In genomic region chr10:129966232-129966631, GRCm38 (mm10) we compare ENCODE assay signal across 13 mouse cellular contexts. TPM values are rescaled to one million over a fixed set of nuclear protein-coding genes. Genes with fewer than 3 reads are reported as not detected.
"Had no signal": no experiment of that assay in that cellular context is flagged by ENCODE, and none has a peak within 500 bp of the region (broad histone marks: within the 10 kb centered on the region; RNA-seq: fewer than 3 reads in every experiment).

No protein-coding gene starts in this region.

RNA-seq across cellular contexts. Expression of gene Olfr819, which starts 0.8 kb away (rescaled TPM):
- total RNA-seq: neutrophil, adult 5-6 weeks had no signal
- polyA plus RNA-seq: neural tube, embryonic 14.5 days; neural tube, embryonic 15.5 days; small intestine, adult 2 months; spleen, adult 2 months; stomach, embryonic 14.5 days; stomach, embryonic 15.5 days; stomach, embryonic 16.5 days; stomach, postnatal 0 days; testis, adult 2 months; thymus, adult 2 months; thymus, postnatal 0 days; urinary bladder, adult 2 months had no signal

RNA-seq across cellular contexts. Expression of gene Olfr247, which starts 9.7 kb away (rescaled TPM):
- total RNA-seq: neutrophil, adult 5-6 weeks had no signal
- polyA plus RNA-seq: neural tube, embryonic 14.5 days; neural tube, embryonic 15.5 days; small intestine, adult 2 months; spleen, adult 2 months; stomach, embryonic 14.5 days; stomach, embryonic 15.5 days; stomach, embryonic 16.5 days; stomach, postnatal 0 days; testis, adult 2 months; thymus, adult 2 months; thymus, postnatal 0 days; urinary bladder, adult 2 months had no signal

RNA-seq across cellular contexts. Expression of gene Olfr818, which starts 17.3 kb away (rescaled TPM):
- total RNA-seq: neutrophil, adult 5-6 weeks had no signal
- polyA plus RNA-seq: neural tube, embryonic 14.5 days; neural tube, embryonic 15.5 days; small intestine, adult 2 months; spleen, adult 2 months; stomach, embryonic 14.5 days; stomach, embryonic 15.5 days; stomach, embryonic 16.5 days; stomach, postnatal 0 days; testis, adult 2 months; thymus, adult 2 months; thymus, postnatal 0 days; urinary bladder, adult 2 months had no signal

RNA-seq across cellular contexts. Expression of gene Gm10310, which starts 18.6 kb away (rescaled TPM):
- total RNA-seq: neutrophil, adult 5-6 weeks had no signal
- polyA plus RNA-seq: neural tube, embryonic 14.5 days; neural tube, embryonic 15.5 days; small intestine, adult 2 months; spleen, adult 2 months; stomach, embryonic 14.5 days; stomach, embryonic 15.5 days; stomach, embryonic 16.5 days; stomach, postnatal 0 days; testis, adult 2 months; thymus, adult 2 months; thymus, postnatal 0 days; urinary bladder, adult 2 months had no signal

RNA-seq across cellular contexts. Expression of gene Olfr820, which starts 46.2 kb away (rescaled TPM):
- polyA plus RNA-seq: neural tube, embryonic 14.5 days; neural tube, embryonic 15.5 days; small intestine, adult 2 months; spleen, adult 2 months; stomach, embryonic 14.5 days; stomach, embryonic 15.5 days; stomach, embryonic 16.5 days; stomach, postnatal 0 days; testis, adult 2 months; thymus, adult 2 months; thymus, postnatal 0 days; urinary bladder, adult 2 months had no signal
